Mouse (Mus musculus) bone marrow, adult 2 months (tissue): Measurements from ENCODE around the gene Gm49333.

Source experiments
- CTCF ChIP-seq: fragments of 200-500 bp; IDR thresholded peaks from 2 replicates; pipeline ENCODE4 v1.5.1; 2011; ENCODE audit warnings: low read length, control low read depth; ENCODE audit not compliant: control insufficient read depth, insufficient read depth
- POLR2A ChIP-seq: fragments of 200-500 bp; IDR thresholded peaks from 2 replicates; pipeline ENCODE4 v1.6.1; 2011; ENCODE audit warnings: low read depth, mild to moderate bottlenecking, control low read depth, low read length, borderline replicate concordance; ENCODE audit not compliant: control insufficient read depth

- TF ChIP-seq CTCF (no peak), POLR2A (no peak)
Observed at GRCm38 (mm10) chr16:20565075-20565474, 46.3 kb upstream of the Gm49333 start.
